Mouse (Mus musculus) lung, adult 18-20 months (tissue): ENCODE data around the gene Cwh43.
"Not testable (repeated sequence)": the region's sequence is repeated elsewhere in the genome, so short reads cannot be mapped to it uniquely, and the experiment has no call there.

Source experiments
- DNase-seq, 2 experiments: peaks; one replicate each; pipeline ENCODE4 v3.0.0; 2022; ENCODE audit warnings: mixed read lengths in 2 of 2

Cwh43 gene

DNA sequence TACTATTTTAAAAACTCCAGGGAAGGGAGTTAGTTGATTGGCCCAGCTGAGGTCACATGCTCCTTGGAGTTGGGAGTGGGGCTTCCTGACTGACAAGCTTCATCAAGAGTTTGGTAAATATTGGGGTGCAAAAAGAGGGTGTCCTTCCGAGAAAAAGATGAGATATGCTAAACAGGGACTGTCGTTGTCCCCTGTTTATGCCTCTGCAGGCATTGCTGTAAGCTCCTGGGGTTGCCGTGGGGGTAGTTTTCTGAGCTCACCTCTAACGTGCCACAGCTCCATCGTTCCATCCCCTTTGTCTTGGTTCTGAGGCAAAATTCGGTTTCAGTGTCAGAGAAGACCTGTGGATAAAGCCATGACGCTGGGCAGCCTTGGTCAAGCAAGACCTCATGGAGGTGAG lies 74.8 kb downstream of the Cwh43 start, which contains the start of gene Dcun1d4:
Dcun1d4 (plus strand) TSS at position 301 of the 400 bp plus-strand sequence.
- DNase-seq = no peak

DNA sequence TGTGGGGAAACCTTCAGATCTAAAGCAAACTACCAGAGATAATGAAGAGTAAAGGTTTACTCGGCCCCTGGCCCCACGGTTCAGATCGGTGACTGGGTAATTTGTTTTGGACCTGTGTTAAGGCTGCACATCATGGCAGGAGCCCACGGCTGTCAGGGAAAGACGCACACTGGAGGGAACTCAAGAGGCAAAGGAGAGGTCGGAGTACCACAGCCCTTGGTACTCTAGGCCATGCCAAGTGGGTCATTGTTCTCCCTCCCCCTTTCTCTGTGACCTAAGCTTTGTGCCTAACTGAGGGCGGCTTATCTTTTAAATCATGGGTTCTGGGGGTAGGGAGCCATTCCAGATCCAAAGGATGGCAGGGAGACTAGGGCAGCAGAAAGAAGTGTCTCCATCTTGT lies 75.5 kb downstream of the Cwh43 start:
- no peak for DNase-seq

DNA sequence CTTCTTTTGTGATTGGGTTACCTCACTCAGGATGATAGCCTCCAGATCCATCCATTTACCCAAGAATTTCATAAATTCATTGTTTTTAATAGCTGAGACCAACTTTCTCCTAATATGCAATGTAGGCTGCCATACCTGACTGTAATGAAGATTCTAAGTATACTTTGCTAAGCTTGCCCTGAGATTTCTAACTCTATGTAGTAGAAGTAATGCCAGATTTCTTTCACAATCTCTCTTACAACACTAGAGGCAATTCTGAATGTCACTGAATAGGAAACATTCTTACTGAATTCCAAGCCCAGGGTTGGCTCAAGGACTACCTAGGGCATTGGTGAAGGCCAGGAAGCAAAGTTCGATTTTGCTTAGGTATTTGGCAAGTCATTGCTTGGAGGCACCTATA lies 76.5 kb downstream of the Cwh43 start:
- not testable (repeated sequence) for DNase-seq

DNA sequence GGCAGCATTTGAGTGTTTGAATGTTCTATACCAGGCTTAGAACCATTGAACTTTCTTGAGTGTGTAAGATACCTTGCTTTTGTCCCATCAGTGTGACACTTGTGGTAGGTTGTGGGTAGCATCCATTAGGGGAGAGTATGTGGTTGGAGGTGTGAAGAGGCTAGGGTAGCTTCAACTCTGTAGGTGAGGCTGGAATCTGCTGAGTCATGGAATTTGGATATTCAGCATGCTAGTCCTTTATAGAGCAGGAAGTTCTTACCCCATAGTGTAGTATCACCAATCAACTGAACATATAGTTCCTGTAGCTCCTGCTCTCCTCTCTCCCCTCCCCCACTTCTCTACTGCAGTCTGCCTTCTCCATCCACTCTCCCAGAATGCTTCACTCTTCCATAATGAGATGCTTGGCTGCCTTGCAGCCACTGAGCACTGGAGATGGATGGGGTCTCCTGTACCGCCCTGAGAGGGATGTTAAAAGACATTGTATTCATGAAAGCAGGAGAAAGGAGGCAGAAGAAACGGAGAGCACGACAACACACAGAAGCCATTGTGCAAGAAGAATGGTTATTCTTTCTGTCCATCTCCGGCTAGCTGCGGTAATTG lies 78.2 kb downstream of the Cwh43 start:
- no peak for DNase-seq

DNA sequence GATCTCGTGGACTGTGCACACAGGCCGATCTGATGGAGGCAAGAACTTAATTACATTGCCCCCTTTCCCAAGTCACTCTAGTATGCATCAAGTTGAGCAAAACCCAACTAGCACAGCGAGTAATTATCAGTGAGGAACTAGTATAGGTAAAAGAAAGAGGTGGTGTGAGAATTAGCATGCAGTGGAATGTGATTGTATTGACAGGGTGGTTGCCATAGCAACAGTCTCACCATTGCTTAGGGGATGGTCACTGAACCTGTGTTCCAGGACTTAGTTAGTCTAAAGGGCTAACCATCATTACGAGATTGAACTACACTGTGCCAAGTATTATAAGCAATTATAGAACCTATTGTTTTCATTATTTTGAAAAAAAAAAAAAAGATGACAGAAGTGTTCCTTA lies 80.6 kb downstream of the Cwh43 start:
- DNase-seq = no peak

DNA sequence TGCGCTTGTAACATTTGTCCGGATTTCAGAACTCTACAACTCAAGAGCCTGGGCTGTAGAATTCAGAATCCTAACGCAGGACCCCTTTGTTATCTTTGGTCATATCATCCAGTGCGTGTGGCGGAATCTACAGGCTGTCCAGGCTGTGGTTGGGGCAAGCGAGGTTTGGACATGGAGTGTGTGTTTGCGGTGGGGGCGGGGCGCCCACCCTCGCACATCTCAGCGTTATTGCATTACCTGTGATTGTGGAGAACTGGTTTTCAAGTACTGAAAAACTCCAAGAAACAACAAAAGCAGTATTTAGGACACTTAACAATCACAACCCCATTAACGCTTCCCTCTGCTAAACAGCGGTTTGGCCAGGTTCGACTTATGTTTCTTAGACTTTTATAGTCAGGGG lies 84.0 kb downstream of the Cwh43 start:
- peak in 1 of 2 experiments; percentile 10 for DNase-seq

DNA sequence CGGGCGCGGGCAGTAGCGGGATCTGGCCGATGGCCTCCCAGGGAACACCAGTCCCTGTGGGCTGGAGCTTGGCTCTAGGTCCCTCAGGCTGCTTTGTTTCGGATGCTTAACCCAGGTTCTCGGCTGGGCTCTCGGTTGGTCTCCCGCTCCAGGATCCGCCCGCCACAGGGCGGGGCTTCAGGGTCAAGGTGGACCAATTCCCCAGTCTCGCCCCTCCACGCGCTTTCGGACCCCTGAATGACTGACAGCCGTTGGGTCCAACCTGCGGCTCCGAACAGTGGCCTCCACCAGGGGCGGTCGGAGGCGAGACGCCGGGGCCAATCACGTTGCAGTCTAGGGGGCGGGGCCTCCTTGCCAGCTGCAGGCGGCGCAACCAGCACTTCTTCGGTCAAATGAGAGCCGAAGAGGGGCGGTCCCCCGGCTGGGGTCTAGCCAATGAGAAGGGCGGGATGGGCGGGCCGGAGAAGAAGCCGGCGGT lies 84.8 kb downstream of the Cwh43 start:
- peak; percentile 100 for DNase-seq

DNA sequence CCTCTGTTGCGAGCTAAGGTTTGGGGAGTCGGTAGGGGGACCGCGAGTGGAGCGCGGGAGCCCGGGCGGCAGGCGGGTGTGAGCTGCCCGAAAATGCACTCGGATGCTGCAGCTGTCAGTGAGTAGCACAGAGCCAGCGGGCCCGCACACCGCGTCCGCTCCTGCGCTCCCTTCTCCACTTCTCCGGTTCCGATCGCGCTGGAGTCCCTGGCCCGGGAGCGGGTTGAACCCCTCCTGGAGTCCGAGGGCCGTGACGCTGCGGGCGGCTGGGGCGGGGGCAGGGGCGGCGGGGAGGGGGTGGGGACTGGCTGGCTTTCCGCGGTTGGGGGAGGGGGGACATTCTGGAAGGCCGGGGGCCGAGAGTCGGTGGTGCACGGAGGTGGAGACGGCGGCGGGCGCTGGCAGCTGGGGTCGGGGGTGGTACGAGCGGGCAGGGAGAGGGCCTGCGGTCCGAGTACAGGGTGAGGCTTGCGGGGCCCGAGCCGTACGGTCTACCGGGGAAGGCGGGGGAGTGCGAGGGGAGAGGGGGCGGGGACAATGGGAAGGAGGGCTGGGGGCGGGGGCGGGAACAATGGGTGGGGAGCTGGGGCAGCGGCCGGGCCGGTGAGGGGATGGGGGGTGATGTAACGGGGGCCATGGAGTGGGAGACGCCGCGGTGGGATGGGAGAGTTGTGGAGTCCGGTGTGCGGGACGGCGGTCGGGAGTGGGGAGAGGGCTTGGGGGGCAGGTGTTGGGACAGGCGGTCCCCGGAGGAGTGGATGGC lies 85.4 kb downstream of the Cwh43 start:
- peak in 1 of 2 experiments; percentile 34 for DNase-seq

DNA sequence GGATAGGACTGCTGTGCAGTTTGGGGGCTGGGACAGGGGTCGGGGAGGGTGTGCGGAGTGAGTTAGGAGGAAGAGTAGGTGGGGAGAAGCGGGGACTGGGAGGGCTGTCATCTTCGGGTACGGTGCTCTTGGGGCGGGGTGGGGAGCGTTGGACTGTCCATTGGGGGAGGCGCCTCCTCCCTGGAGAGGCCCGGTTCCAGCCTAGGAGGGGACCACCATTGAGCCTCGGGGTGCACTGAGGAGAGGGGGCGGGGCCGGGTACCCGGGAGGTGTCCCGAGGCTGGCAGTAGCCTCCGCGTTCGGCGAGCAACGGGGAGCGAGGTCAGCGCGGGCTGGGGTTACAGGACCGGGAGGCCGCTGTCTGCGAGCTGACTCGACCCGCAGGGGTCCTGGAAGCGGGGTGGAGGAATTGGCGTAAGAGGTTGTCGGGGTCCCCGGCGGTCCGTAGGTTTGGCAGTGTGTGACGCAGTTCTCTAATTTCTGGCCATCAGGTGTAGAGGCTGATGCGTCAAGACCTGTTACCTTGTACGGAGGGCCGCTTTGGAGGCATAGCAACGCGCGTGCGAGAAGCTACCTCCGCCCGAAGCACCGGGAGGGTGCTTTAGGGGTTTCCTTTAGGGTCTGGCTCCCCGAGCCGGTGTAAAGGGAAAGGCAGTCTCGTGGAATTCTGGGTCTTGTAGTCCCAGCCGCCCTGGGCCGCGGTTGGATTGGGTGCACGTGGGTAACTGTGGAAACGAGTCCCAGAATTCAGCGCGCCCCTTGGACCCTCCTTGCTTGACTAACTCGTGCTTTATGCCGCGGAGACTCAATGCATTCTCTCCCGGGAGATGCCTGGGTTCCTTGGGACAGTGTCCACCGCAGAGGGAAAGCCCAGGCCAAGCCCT lies 86.2 kb downstream of the Cwh43 start:
- DNase-seq = peak; percentile 90 to 92

DNA sequence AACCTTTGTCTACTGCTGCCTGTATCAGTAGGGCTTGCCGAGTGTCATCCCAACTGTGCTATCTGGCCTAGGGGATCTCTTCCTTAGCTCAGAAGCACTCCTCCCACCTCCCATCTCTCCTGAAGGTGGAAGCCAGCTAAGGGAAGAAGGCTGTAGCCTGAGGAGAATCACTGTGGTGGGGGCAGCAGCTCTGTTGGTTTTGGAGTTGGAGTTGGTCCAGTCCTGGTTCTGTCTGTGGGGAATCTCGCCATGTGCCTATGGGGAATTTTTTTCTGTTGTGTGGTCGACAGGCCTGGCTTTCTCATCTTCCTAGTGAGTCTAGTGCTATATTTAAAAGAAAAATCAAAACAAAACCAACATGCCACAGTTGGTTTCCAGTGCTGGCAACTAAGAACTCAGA lies 91.5 kb downstream of the Cwh43 start:
- no peak for DNase-seq

DNA sequence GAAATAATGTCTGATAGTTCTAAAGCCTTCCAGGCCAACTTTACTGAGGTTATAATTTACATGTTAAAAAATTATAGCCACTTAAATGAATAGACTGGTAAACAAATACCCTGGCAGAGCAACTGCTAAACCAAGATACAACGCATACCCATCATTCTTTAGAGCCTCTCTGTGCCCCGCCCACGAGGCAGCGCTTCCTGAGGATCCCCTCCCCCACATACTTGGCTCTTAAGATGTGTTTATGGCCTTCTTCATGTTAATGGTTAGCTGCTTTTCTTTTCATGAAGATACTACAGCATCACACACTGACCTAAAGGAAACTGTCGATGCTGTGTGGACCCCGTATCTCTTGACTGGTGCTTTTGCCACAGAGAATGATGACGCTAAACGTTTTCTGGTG lies 92.7 kb downstream of the Cwh43 start:
- peak in 1 of 2 experiments; percentile 10 for DNase-seq

DNA sequence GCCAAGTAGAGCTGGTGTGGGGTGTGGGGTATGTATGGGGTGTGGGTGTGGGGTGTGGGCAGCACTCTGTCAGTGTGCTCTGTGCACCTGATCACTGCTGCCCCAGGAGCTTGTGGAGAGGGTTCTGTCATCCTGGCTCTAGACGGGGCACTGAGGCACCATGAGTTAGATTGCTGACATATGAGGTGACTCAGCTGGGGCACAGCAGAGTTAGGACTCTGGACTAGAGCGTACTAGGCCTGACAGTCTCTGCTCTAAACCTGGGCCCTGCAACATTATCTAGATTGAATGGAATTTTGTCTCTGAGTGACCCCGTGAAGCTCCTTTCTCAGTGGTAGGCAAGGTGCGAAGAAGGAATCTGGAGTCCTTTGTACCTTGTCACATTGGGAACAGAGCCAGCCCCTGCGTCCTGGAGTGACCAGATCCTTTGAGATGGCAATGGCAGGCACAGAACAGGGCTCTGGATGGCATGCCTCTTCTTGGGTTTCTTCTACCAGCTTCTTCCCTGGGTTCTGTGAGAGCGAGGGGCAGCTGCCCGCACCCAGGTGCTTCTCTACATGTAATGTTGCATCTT lies 95.1 kb downstream of the Cwh43 start:
- DNase-seq = no peak

DNA sequence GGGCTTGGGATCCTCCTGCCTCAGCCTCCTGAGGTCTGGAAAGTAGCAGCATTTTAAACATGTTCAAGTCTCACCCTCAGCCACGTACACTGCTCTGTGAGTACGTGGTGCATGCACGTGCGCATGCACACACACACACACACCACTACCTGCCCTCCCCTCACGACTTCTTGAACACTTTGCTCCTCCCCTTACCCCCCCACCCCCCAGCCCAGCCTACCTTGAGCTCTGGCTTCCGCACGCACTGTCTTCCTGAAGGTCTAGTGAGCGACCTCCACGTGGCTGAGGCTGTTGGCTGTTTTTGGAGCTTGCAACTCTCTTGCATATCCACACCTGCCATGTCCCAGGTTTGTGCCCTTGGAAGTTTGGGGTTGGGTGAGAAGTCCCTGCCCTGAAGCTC lies 96.5 kb downstream of the Cwh43 start:
- DNase-seq = no peak
